8 mouse cellular contexts compared by ENCODE assay signal in the genomic region with DNA sequence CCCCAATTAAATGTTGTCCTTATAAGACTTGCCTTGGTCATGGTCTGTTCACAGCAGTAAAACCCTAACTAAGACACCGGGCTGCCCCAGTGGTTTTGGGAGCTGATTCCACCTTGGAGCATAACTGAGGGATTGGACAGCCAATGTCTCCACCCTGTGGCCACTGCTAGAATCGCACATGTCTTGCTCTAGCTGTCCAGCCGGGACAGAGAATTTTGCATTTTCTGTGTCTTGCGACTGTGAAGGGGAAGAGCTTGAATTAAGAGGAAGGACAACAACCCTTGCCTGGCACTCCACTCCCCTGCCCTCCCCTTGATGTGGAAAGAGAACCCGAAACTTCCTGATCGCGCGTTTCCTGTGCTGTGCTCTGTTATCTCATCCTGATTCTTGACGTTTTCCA. TPM values are rescaled to one million over a fixed set of nuclear protein-coding genes. Genes with fewer than 3 reads are reported as not detected.
DNase-seq lines count a peak whose midpoint lies in the region; ATAC-seq lines count a peak whose summit lies in the region.

No protein-coding gene starts in this region.

- WGBS in limb, embryonic 12.5 days, result 23% methylated on average over 9 of the region's 9 CpGs

- H3K27ac ChIP-seq in limb, embryonic 12.5 days, result no peak overlapping the region

- H3K9me3 ChIP-seq in limb, embryonic 12.5 days, result no peaks in the 10 kb centered on the region

- no peak overlapping the region for H3K4me2 ChIP-seq in limb, embryonic 12.5 days

- peaks cover 13% of the 10 kb centered on the region for H3K27me3 ChIP-seq in limb, embryonic 12.5 days

- DNase-seq in CD4-positive, CD25-positive, alpha-beta regulatory T cell, adult 2 months (ENCODE audit: low read depth, low spot score), result peak; percentile 75
- DNase-seq in gastrocnemius, postnatal 10 days, result peak; percentile 78
- DNase-seq in kidney, adult 9 months, result peak; percentile 78
- DNase-seq in spleen, postnatal 36 days (ENCODE audit: low spot score in 2 of 2), result peak; percentile 53 to 58

- ATAC-seq in CD4-positive, CD25-positive, alpha-beta regulatory T cell, adult 4 months, result no peak
- peak; percentile 83 for ATAC-seq in common myeloid progenitor, adult 5-6 weeks (replicated peaks; ENCODE audit: low read depth, poor library complexity, severe bottlenecking)
- 0 out of 2 replicates have a peak, but pooled peaks have one; percentile 26 for ATAC-seq in limb, embryonic 12.5 days (ENCODE audit: insufficient number of reproducible peaks, insufficient read depth, low FRiP score, low TSS enrichment, low read depth)
- peak; percentile 70 for ATAC-seq in monocyte, adult 5-6 weeks (replicated peaks; ENCODE audit: insufficient number of reproducible peaks, low FRiP score, low TSS enrichment, poor library complexity, severe bottlenecking)

- no peaks in the 10 kb centered on the region for H3K4me1 ChIP-seq in limb, embryonic 12.5 days (replicated peaks)

- H3K36me3 ChIP-seq in limb, embryonic 12.5 days, result no peaks in the 10 kb centered on the region

- H3K4me3 ChIP-seq in limb, embryonic 12.5 days (replicated peaks), result no peak overlapping the region

- H3K9ac ChIP-seq in limb, embryonic 12.5 days (replicated peaks), result no peak overlapping the region

RNA-seq across cellular contexts. Expression of gene Cd300lb, which starts 21.3 kb away (rescaled TPM):
- polyA plus RNA-seq in CD4-positive, CD25-positive, alpha-beta regulatory T cell, adult 4 months (2017; shearing (Covaris generic)), result under 1 TPM in 1 of 2 experiments, not detected in 1; 0.34 TPM
- 8.5 and 9.5 TPM in 2 replicates for total RNA-seq in common myeloid progenitor, adult 5-6 weeks (2017)
- under 1 TPM; 0.35 to 0.47 TPM for total RNA-seq in gastrocnemius, postnatal 10 days (2021)
- not detected in 2 replicates for polyA plus RNA-seq in limb, embryonic 12.5 days (2016; fragmentation: Nextera tagmentation; extraction: Ambion mirVana)
- total RNA-seq in monocyte, adult 5-6 weeks (2017), result 53.2 to 124 TPM (median 94.6 TPM) in 3 replicates

RNA-seq across cellular contexts. Expression of gene Cd300a, which starts 23.0 kb away (rescaled TPM):
- under 1 TPM; 0.11 to 0.37 TPM for polyA plus RNA-seq in CD4-positive, CD25-positive, alpha-beta regulatory T cell, adult 4 months (2017; shearing (Covaris generic))
- total RNA-seq in common myeloid progenitor, adult 5-6 weeks (2017), result 11.4 and 24.8 TPM in 2 replicates
- 1 to 10 TPM; 1.1 to 1.2 TPM for total RNA-seq in gastrocnemius, postnatal 10 days (2021)
- polyA plus RNA-seq in limb, embryonic 12.5 days (2016; fragmentation: Nextera tagmentation; extraction: Ambion mirVana), result 0.70 and 0.88 TPM in 2 replicates
- 204 to 286 TPM (median 215 TPM) in 3 replicates for total RNA-seq in monocyte, adult 5-6 weeks (2017)

RNA-seq across cellular contexts. Expression of gene Cd300c, which starts 56.1 kb away (rescaled TPM):
- not detected for polyA plus RNA-seq in CD4-positive, CD25-positive, alpha-beta regulatory T cell, adult 4 months (2017; shearing (Covaris generic))
- total RNA-seq in common myeloid progenitor, adult 5-6 weeks (2017), result 2.7 TPM in 1 of 2 replicates, not detected in the other
- not detected for total RNA-seq in gastrocnemius, postnatal 10 days (2021)
- not detected in 2 replicates for polyA plus RNA-seq in limb, embryonic 12.5 days (2016; fragmentation: Nextera tagmentation; extraction: Ambion mirVana)
- total RNA-seq in monocyte, adult 5-6 weeks (2017), result 3.5 TPM in 1 of 3 replicates, not detected in the others
